Mouse (Mus musculus): ENCODE data around the gene Cnot4. TPM values are rescaled to one million over a fixed set of nuclear protein-coding genes. Genes with fewer than 3 reads are reported as not detected.

The Cnot4 gene
- polyA plus RNA-seq (2012; fragmentation: generic; extraction: Trizol): 1 to 10 TPM; 1.6 to 6.9 TPM

GRCm38 (mm10) chr6:35133579-35134488 is at the start of gene Cnot4:
Gene Cnot4 (minus strand): TSS chr6:35133724.

DNA sequence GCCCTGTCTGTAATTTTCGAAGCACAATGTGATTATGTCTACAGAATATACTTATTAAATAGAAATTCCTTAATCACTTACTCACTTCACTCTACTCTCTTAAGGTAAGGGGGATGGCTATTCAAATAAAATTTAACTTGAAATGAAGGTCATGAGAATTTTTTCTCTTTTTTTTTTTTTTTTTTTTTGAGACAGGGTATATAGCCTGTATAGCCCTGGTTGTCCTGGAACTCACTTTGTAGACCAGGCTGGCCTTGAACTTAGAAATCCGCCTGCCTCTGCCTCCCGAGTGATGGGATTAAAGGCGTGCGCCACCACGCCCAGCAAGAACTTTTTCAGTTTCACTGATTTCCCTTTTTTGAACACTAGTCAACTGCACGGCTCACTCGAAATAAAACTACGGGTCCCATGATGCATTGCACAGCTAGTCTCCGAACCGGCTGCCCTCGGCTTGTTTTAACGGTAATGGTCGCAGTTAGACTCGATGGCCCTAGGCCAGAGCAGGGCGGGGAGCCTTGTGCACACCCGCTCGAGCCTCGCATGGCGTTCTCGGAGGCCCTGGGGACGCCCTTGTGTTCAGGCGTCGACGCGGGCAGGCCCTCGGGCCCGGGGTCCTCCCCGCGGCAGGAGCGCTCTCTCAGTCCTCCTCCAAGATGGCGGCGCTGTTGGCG is 43.6 kb upstream of the Cnot4 start, which contains the start of gene Nup205:
TSS of gene Nup205 (plus strand) at position 443 of the 671 bp plus-strand sequence.

GRCm38 (mm10) chr6:34988081-34988761 is 145.3 kb downstream of the Cnot4 start, which contains the start of gene Slc23a4:
Gene Slc23a4 (minus strand): TSS chr6:34988404.

Other genes with a start within 250 kb of the Cnot4 start
- 10 to 100 TPM in 1 of 2 experiments, 1 to 10 TPM in 1; 5.1 to 11.3 TPM for gene Wdr91, start 222.8 kb downstream of the Cnot4 start, polyA plus RNA-seq (2012; fragmentation: generic; extraction: Trizol)
- gene Stra8, start 213.6 kb downstream of the Cnot4 start, polyA plus RNA-seq (2012; fragmentation: generic; extraction: Trizol): not detected
- under 1 TPM in 1 of 2 experiments, not detected in 1; 0.13 TPM for gene Slc23a4, start 145.3 kb downstream of the Cnot4 start, polyA plus RNA-seq (2012; fragmentation: generic; extraction: Trizol)
- 10 to 100 TPM in 1 of 2 experiments, 1 to 10 TPM in 1; 7.6 to 21.3 TPM for gene Nup205, start 43.7 kb upstream of the Cnot4 start, polyA plus RNA-seq (2012; fragmentation: generic; extraction: Trizol)
- under 1 TPM; 0.02 to 0.04 TPM for gene Slc13a4, start 174.4 kb upstream of the Cnot4 start, polyA plus RNA-seq (2012; fragmentation: generic; extraction: Trizol)
- 1 to 10 TPM in 1 of 2 experiments, under 1 TPM in 1; 0.08 to 1.0 TPM for gene Fam180a, start 192.4 kb upstream of the Cnot4 start, polyA plus RNA-seq (2012; fragmentation: generic; extraction: Trizol)